Mouse (Mus musculus): ENCODE measurements around the gene Tbc1d24. TPM values are rescaled to one million over a fixed set of nuclear protein-coding genes. Genes with fewer than 3 reads are reported as not detected.

Gene Tbc1d24
- total RNA-seq, 1 experiment from 2014 or later, result 0.35 TPM

Other genes starting within 250 kb of the Tbc1d24 start
- not detected in 2 replicates for gene Prss30, start 225.0 kb downstream of the Tbc1d24 start, total RNA-seq (2017)
- gene Prss22, start 207.5 kb downstream of the Tbc1d24 start, total RNA-seq (2017), result 3.2 and 3.7 TPM in 2 replicates
- 3.7 and 4.9 TPM in 2 replicates for gene Prss27, start 167.4 kb downstream of the Tbc1d24 start, total RNA-seq (2017)
- gene Kctd5, start 132.1 kb downstream of the Tbc1d24 start, total RNA-seq (2017), result 16.0 and 18.2 TPM in 2 replicates
- gene Pdpk1, start 54.6 kb downstream of the Tbc1d24 start, total RNA-seq (2017), result 57.5 and 63.3 TPM in 2 replicates
- gene Amdhd2, start 41.8 kb downstream of the Tbc1d24 start, total RNA-seq (2017), result 45.5 and 49.4 TPM in 2 replicates
- gene Atp6v0c, start 35.9 kb downstream of the Tbc1d24 start, total RNA-seq (2017), result 98.2 and 104 TPM in 2 replicates
- gene Ntn3, start 4.0 kb upstream of the Tbc1d24 start, total RNA-seq (2017), result not detected in 2 replicates
- 5.6 and 8.8 TPM in 2 replicates for gene Tedc2, start 15.3 kb upstream of the Tbc1d24 start, total RNA-seq (2017)
- 2.5 and 3.0 TPM in 2 replicates for gene Ccnf, start 45.9 kb upstream of the Tbc1d24 start, total RNA-seq (2017)
- gene Abca17, start 145.5 kb upstream of the Tbc1d24 start, total RNA-seq (2017), result 0.23 TPM in 1 of 2 replicates, not detected in the other
- 29.5 and 31.3 TPM in 2 replicates for gene Abca3, start 146.4 kb upstream of the Tbc1d24 start, total RNA-seq (2017)
- gene Rnps1, start 209.0 kb upstream of the Tbc1d24 start, total RNA-seq (2017), result 98.5 and 117 TPM in 2 replicates
- 17.2 and 23.1 TPM in 2 replicates for gene Eci1, start 221.1 kb upstream of the Tbc1d24 start, total RNA-seq (2017)
- gene Dnase1l2, start 237.5 kb upstream of the Tbc1d24 start, total RNA-seq (2017), result 5.6 and 9.1 TPM in 2 replicates